Mouse (Mus musculus) ES-Bruce4 (cell line): ENCODE measurements around the gene Acot11.

Experiments
- CTCF ChIP-seq: IDR thresholded peaks from one replicate; pipeline ENCODE4 v1.8.1; 2011; ENCODE audit warnings: low read depth, low read length
- POLR2A ChIP-seq: IDR thresholded peaks from one replicate; pipeline ENCODE4 v1.8.1; 2011; ENCODE audit warnings: low read length; ENCODE audit not compliant: insufficient read depth

GRCm38 (mm10) chr4:106764166-106764565, 40.6 kb downstream of the Acot11 start:
- TF ChIP-seq CTCF: no peak
- TF ChIP-seq POLR2A: no peak
